24 mouse cellular contexts compared by ENCODE assay signal in the genomic region with DNA sequence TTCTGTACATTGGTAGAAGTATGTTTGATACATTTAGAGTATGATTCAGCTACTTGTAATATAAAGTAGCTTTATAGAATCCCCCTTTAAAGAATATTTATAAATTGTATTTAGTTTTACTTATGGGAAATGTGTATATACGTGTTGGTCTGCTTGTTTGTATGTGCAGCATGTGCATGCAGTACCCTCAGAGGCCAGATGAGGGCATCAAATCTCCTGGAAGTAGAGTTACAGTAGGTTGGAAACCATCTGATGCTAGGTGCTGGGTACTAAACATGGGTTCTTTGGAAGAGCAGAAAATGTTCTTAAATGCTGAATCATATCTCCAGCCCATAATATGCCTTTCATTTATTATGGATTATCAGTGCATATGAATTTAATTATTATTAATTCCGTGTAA. TPM values are rescaled to one million over a fixed set of nuclear protein-coding genes. Genes with fewer than 3 reads are reported as not detected.
DNase-seq lines count a peak whose midpoint lies in the region; ATAC-seq and TF ChIP-seq lines count a peak whose summit lies in the region.
"Had no signal": no experiment of that assay in that cellular context is flagged by ENCODE, and none has a peak within 500 bp of the region (broad histone marks: within the 10 kb centered on the region; RNA-seq: fewer than 3 reads in every experiment).

No protein-coding gene starts in this region.

- no peak for ATAC-seq in forebrain, postnatal 0 days
- no peak for ATAC-seq in forebrain, embryonic 11.5 days (replicated peaks; ENCODE audit: low FRiP score)
- no peak for ATAC-seq in midbrain, embryonic 13.5 days
- ATAC-seq: forebrain, embryonic 14.5 days; midbrain, embryonic 16.5 days had no signal

- no peak for DNase-seq in forebrain, postnatal 0 days
- DNase-seq in forebrain, embryonic 11.5 days (ENCODE audit: low spot score), result no peak
- DNase-seq in left cerebral cortex, adult 2 months (ENCODE audit: extremely low spot score in 1 of 2, low spot score in 2 of 2), result no peak
- DNase-seq in left cerebral cortex, adult 18-20 months (ENCODE audit: low spot score in 2 of 2), result no peak
- DNase-seq in 416B (ENCODE audit: low read depth) (peak; percentile 6), R1 (ENCODE audit: low read depth, low spot score) (peak; percentile 41)
- DNase-seq in left cerebral cortex, postnatal 25 days (ENCODE audit: low spot score in 2 of 2), result no peak
- DNase-seq: B cell, adult 2 months; cerebellum, adult 9-10 months; gastrocnemius, postnatal 14 days; heart, adult 18-20 months; lung, adult 2 months; thymus, postnatal 25 days had no signal

- TF ChIP-seq CTCF in forebrain, postnatal 0 days (IDR thresholded peaks at IDR 0.05; ENCODE audit: low read depth), result peak; percentile 36; the same call in 1 of the 2 replicates
- peak; percentile 17; the same call in 1 of the 2 replicates for TF ChIP-seq CTCF in left cerebral cortex, adult 2 months (IDR thresholded peaks at IDR 0.05)

- H3K27ac ChIP-seq in forebrain, postnatal 0 days (ENCODE audit: low read depth, low read length), result no peak overlapping the region
- H3K27ac ChIP-seq in forebrain, embryonic 11.5 days (ENCODE audit: low read depth, low read length), result no peak overlapping the region
- H3K27ac ChIP-seq in left cerebral cortex, adult 2 months, result no peak overlapping the region
- H3K27ac ChIP-seq in midbrain, embryonic 13.5 days, result no peak overlapping the region
- H3K27ac ChIP-seq: embryonic facial prominence, embryonic 12.5 days; heart, embryonic 15.5 days; limb, embryonic 10.5 days had no signal

- no peaks in the 10 kb centered on the region for H3K36me3 ChIP-seq in forebrain, postnatal 0 days (ENCODE audit: insufficient read depth)
- H3K36me3 ChIP-seq in forebrain, embryonic 11.5 days (ENCODE audit: control insufficient read depth, insufficient read depth, low read length), result no peaks in the 10 kb centered on the region
- no peaks in the 10 kb centered on the region for H3K36me3 ChIP-seq in midbrain, embryonic 13.5 days
- H3K36me3 ChIP-seq: embryonic facial prominence, embryonic 12.5 days; G1E; heart, embryonic 15.5 days; limb, embryonic 10.5 days had no signal

- no peaks in the 10 kb centered on the region for H3K27me3 ChIP-seq in forebrain, postnatal 0 days (ENCODE audit: insufficient read depth, low read length)
- no peaks in the 10 kb centered on the region for H3K27me3 ChIP-seq in forebrain, embryonic 11.5 days (ENCODE audit: control insufficient read depth, insufficient read depth, low read length)
- H3K27me3 ChIP-seq in midbrain, embryonic 13.5 days, result no peaks in the 10 kb centered on the region
- H3K27me3 ChIP-seq: embryonic facial prominence, embryonic 12.5 days; heart, embryonic 15.5 days; megakaryocyte, embryonic 14.5 days had no signal

- H3K4me2 ChIP-seq in forebrain, postnatal 0 days (ENCODE audit: low read depth), result no peak overlapping the region
- no peak overlapping the region for H3K4me2 ChIP-seq in forebrain, embryonic 11.5 days (ENCODE audit: low read depth, low read length, severe bottlenecking)
- no peak overlapping the region for H3K4me2 ChIP-seq in midbrain, embryonic 13.5 days (replicated peaks)
- H3K4me2 ChIP-seq: embryonic facial prominence, embryonic 12.5 days; heart, embryonic 15.5 days had no signal

- H3K4me3 ChIP-seq in forebrain, postnatal 0 days (ENCODE audit: low read depth, low read length), result no peak overlapping the region
- no peak overlapping the region for H3K4me3 ChIP-seq in forebrain, embryonic 11.5 days (ENCODE audit: low read depth, low read length)
- H3K4me3 ChIP-seq in left cerebral cortex, adult 2 months, result no peak overlapping the region
- no peak overlapping the region for H3K4me3 ChIP-seq in midbrain, embryonic 13.5 days (replicated peaks)
- H3K4me3 ChIP-seq: embryonic facial prominence, embryonic 12.5 days; erythroblast, embryonic 14.5 days; heart, embryonic 15.5 days; limb, embryonic 10.5 days; megakaryocyte, embryonic 14.5 days had no signal

- no peaks in the 10 kb centered on the region for H3K9me3 ChIP-seq in forebrain, postnatal 0 days (ENCODE audit: low read length)
- H3K9me3 ChIP-seq in forebrain, embryonic 11.5 days (ENCODE audit: control insufficient read depth, low read length), result no peaks in the 10 kb centered on the region
- H3K9me3 ChIP-seq in midbrain, embryonic 13.5 days, result no peaks in the 10 kb centered on the region
- H3K9me3 ChIP-seq: embryonic facial prominence, embryonic 12.5 days; G1E; heart, embryonic 15.5 days; limb, embryonic 10.5 days; megakaryocyte, embryonic 14.5 days had no signal

- WGBS in forebrain, postnatal 0 days, result 89% methylated on average over 2 of the region's 2 CpGs
- 84% methylated on average over 2 of the region's 2 CpGs for WGBS in forebrain, embryonic 11.5 days
- 84% methylated on average over 2 of the region's 2 CpGs for WGBS in midbrain, embryonic 13.5 days

- H3K4me1 ChIP-seq in forebrain, postnatal 0 days (ENCODE audit: insufficient read depth), result no peaks in the 10 kb centered on the region
- no peaks in the 10 kb centered on the region for H3K4me1 ChIP-seq in forebrain, embryonic 11.5 days (replicated peaks; ENCODE audit: control insufficient read depth, insufficient read depth, low read length)
- H3K4me1 ChIP-seq in midbrain, embryonic 13.5 days (replicated peaks), result no peaks in the 10 kb centered on the region
- H3K4me1 ChIP-seq: embryonic facial prominence, embryonic 12.5 days; heart, embryonic 15.5 days; limb, embryonic 10.5 days; megakaryocyte, embryonic 14.5 days had no signal

- intact Hi-C loops in left cerebral cortex, adult 2 months (cut with DNase I), result no loop called here
- intact Hi-C loops in left cerebral cortex, postnatal 25 days (cut with DNase I), result no loop called here

- no peak overlapping the region for H3K9ac ChIP-seq in forebrain, postnatal 0 days
- no peak overlapping the region for H3K9ac ChIP-seq in forebrain, embryonic 11.5 days (ENCODE audit: low read length)
- no peak overlapping the region for H3K9ac ChIP-seq in midbrain, embryonic 13.5 days (replicated peaks)
- H3K9ac ChIP-seq: embryonic facial prominence, embryonic 12.5 days; heart, embryonic 15.5 days had no signal

RNA-seq across cellular contexts. Expression of gene Grin3a, which starts 46.2 kb away (rescaled TPM):
- 58.0 and 82.4 TPM in 2 replicates for total RNA-seq in forebrain, postnatal 0 days (2014; rRNA removed)
- 15.1 and 26.8 TPM in 2 replicates for polyA plus RNA-seq in forebrain, postnatal 0 days (2015; fragmentation: Nextera tagmentation; extraction: Ambion mirVana)
- polyA plus RNA-seq in forebrain, embryonic 11.5 days (2014; fragmentation: Nextera tagmentation; extraction: Ambion mirVana), result 0.41 and 0.80 TPM in 2 replicates
- 10 to 100 TPM; 30.0 to 32.8 TPM for total RNA-seq in left cerebral cortex, adult 2 months (2021)
- 10 to 100 TPM; 27.7 to 28.3 TPM for total RNA-seq in left cerebral cortex, adult 18-20 months (2021)
- 6.6 and 6.7 TPM in 2 replicates for polyA plus RNA-seq in midbrain, embryonic 13.5 days (2015; fragmentation: Nextera tagmentation; extraction: Ambion mirVana)
- total RNA-seq in left cerebral cortex, postnatal 25 days (2021), result 10 to 100 TPM; 34.7 to 35.4 TPM
- total RNA-seq: hematopoietic stem cell, adult 5-6 weeks; liver, adult 2 months had no signal
- polyA plus RNA-seq: erythroblast, embryonic 14.5 days; G1E; liver, adult 2 months had no signal

Comparison
In these comparisons a context has a peak if more than half of its experiments do, and no peak if none do; other contexts are left out.
1. DNase-seq: peak in 416B (single experiment) and R1 (single experiment); none in forebrain, postnatal 0 days (single experiment), forebrain, embryonic 11.5 days (single experiment), left cerebral cortex, adult 2 months (0 of 2), left cerebral cortex, adult 18-20 months (0 of 2) and left cerebral cortex, postnatal 25 days (0 of 2).